Mouse (Mus musculus) left cerebral cortex, postnatal 14 days (tissue): Measurements from ENCODE around the gene Gp5. TPM values are rescaled to one million over a fixed set of nuclear protein-coding genes. Genes with fewer than 3 reads are reported as not detected.

Experiments used
- DNase-seq, 2 experiments: peaks; one replicate each; pipeline ENCODE4 v3.0.0; 2021 to 2022; ENCODE audit warnings: low spot score in 2 of 2, mixed read lengths in 1 of 2
- intact Hi-C: fragments of 180-260 bp; cut with DNase I; formaldehyde crosslinking; loops from one replicate; pipeline ENCODE4 v1.15.1; 2025
- total RNA-seq, 2 experiments: library from RNA; stranded (reverse); gene quantifications; 2 replicates each; pipeline ENCODE4 v1.2.3; 2021

Gp5 gene
- total RNA-seq, 2 experiments from 2014 or later = 0.83 to 0.89 TPM

DNA sequence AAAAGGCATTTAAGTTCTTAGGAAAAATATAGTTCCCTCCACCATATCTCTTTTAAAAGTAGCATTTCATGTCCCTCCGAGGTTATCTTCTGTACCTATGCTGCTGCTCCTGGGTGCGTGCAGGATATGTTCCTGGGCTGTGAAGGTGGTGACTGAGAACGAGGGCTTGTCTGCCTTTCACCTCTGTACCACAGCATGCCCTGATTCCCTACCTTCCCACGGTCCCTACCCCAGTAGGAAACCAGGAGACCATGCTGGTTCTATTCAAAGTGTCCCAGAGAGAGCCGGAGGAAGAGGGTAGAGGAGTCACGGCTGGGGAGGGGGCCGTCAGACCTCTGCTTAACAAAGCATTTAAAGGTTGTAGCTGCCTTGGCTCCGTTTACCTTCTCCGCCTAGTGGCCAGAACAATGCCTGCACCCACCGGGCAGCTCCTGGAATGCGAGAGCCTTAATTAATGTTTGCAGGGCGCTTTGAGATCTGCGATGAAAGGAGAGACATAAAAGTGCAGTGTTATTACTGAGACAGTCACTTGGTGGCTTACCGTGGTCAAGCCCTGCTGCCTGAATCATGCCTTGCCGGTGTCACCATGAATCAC, 26.7 kb downstream of the Gp5 start:
- peak in 1 of 2 experiments; percentile 21 for DNase-seq
- intact Hi-C loops = no loop called here

DNA sequence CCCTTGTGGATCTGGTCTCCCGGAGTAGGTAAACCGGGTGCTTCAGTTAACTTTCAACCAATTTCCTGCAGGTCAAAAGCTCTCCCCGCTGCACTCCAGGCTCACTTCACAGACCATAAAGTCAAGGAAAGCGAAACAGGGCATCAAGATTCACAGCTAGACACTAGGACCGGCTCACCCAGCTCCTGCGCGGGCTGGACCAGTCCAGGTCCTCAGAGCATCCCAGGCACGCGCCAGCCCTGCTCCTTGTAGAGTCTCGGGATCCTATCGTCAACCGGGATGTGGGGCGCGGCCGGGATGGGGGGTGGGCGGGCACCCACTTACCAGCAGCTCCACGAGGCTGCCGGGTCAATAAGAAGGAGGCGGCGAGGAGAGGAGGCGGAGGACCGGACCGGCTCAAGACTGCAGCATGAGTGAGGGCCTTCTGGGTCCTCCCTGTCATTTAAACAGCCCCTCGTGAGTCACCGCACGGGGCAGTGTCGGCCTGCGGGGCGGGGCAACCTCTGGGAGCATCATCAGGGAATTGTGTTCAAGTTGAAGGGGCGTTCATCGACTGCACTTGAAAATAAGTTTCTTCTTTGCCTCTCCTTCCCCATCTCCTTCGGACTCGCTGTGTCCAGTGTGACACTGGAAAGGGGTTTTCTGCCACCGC, 27.6 kb downstream of the Gp5 start, which contains the start of gene Lrrc15:
Lrrc15 (minus strand) TSS at position 413 of the 652 bp plus-strand sequence.
- intact Hi-C loops = no loop called here
- no peak for DNase-seq

DNA sequence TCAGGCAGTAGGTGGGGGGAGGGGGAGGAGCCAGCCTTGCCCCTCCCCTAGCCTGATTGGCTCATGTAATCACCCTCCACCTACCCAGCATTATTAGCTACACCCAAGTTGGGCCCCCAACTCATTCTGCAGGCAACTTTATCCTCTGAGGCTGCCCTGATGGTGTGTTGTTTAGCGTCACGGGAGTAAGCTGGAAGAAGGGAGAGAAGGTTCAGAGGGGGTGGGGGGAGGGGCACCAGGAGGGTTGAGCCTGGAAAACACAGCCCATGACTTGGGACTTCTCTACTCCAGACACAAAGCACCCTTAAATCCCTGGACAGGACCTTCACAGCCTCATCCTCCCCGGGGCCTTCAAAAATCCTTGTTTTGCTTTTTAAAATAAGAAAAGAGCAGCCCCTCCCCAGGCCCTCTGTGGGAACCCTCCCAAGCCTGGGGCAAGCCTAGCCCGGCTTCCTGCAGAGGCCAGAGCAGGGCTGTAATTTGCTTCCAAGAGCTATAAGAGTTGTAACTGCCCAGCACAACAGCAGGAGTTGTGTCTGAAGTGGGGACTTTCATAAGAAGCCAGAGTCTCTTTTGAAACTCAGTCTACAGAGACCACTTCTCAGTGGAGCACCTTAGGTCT, 29.8 kb downstream of the Gp5 start:
- intact Hi-C loops = no loop called here
- no peak for DNase-seq

DNA sequence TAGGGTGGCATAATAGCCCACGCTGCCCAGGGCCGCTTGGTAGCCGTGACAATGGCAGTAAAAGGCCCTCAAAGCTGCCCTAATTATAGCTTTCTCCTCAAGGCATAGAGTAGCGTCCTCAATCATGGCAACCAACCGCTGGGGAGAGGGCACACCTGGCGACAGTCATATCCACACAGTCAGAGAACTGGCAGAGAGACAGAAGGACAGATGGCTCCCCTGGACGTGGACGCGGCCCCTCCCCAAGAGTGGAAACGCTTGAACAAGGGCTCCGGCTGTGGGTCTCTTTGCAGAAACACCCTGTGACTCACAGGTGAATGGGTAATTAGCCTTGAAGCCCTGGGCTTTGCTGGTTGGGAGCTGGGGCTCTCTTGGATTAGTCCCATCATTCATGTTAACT, 32.2 kb downstream of the Gp5 start:
- intact Hi-C loops = no loop called here
- no peak for DNase-seq

DNA sequence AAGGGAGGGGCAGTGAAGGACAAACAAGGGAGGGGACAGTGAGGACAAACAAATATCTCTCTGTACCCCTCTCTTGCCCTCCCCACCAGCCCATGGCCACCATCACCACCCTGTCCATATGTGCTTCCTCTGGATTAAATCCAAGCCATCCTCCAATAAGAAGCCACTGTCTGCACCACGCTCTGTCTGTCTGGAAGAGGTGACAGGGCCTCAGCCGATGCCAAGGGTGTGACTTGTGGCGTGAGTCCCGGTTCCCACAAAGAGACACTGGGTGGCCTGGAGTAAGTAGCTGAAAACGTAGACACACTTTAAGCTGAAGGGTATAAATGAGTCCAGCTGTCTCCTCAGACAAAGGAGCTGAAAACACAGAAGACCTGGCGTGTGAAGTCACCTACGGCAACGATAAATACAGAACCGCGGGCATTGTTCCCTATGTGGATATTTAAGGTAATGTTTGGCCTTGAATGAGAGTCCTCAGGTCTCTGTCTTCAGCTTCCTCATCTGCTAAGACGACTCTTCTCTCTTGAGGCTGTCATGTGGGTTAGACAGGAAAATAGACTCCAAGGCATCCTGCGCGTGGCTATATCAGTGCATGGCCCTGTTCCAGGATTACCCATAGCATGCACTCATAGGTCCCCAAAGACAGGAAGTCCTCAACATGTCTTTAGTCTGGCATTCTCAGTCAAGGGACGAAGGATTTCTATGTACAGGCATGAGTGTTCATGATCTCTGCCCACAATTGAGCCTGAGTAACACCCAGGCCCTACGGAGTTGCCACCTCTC, 34.8 kb downstream of the Gp5 start:
- DNase-seq = peak in 1 of 2 experiments; percentile 52
- intact Hi-C loops = no loop called here

DNA sequence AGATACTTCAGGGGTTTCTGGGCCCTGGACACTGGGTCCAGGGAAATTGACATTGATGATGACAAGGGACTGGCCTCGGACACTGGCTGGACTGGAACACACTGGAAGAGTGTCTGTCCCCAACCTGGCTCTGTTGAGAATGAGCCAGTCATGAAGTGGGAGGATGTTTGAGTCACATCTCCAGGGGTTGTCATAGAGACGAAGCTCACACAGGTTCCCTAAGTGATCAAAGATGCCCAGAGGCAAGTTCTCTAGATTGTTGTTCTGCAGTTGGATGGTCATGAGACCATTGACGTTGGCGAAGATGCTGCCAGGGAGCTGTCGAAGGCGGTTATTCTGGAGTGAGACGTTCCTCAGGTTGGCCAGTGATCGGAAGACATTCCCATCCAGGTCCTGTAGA, 37.5 kb downstream of the Gp5 start:
- DNase-seq = peak in 1 of 2 experiments; percentile 40
- intact Hi-C loops = no loop called here

DNA sequence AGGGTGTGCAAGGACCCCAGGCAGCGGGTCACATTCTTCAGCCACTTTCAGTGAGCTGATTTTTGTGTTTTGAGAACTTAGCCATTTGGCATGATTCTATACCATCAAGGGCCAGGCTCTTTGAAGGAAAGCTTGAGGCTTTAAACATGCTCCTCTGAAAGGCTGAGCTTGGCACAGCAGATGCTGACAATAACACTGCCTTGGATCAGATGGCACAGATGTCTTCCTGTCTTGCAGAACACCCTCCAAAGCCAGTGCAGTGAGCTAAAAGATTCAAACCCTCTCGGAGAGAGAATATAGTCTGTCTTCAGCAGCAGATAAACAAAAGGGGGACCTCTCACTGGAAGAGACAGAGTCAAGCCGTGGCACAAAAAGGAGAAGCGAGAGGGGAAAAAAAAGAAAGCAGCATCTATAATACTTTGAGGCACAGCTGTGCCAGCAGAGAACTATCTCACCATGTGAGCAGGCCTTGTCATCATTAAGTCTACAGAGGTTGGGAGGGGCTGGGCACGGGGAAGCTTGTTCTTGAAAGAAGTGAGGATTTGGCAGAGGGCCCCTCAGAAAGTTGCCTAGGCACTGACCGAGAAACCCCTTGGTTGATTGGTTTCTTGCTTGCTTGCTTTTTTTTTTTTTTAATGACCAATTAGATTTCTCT, 38.5 kb downstream of the Gp5 start:
- intact Hi-C loops = no loop called here
- peak in 1 of 2 experiments; percentile 59 for DNase-seq

DNA sequence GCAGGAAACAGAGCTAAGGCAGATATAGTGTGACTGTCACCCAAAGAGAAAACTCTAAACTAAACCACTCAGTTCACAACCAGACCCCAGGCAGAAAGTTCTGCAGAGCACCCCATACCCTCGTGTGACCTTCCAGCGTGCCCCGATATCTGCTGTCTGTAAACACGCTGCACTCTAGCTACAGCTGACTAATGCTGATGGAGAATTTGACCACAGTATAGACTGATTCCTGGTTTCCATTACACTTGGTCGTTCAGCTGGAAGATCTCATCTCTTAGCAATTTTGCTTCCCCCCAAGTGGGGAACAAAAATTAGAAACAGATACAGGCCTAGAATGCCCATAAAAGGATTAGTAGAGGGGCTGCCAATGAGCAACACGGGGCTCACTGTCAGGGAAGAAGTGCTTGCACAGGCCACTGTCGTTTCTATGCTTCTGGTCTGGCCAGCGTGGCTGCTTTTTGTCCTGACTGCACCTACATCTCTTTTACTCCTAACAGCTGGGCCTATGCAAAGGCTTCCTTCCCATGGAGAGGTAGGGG, 39.3 kb downstream of the Gp5 start:
- intact Hi-C loops = no loop called here
- DNase-seq = no peak

DNA sequence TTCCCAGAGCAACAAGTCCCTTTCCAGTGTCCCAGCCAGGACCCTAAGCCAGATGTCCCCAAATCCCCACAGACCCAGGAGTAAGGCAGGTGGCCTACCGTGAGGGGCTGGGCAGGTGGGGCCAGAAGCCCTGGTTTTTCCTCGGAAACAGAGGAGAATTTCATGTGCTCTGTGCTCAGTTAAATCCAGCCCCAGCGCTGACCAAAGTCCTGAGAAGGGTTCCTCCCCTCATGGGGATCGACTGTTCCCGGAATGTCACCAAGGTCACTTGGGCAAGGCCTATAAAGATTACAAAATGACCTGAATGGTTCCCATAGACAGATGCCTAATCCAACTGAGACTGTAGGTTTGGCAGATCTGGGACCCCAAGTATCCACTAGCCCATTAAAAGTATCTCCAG, 43.2 kb downstream of the Gp5 start, which contains the start of gene Cpn2:
Cpn2 (minus strand) TSS at position 141 of the 400 bp plus-strand sequence.
- intact Hi-C loops = no loop called here
- DNase-seq = no peak

DNA sequence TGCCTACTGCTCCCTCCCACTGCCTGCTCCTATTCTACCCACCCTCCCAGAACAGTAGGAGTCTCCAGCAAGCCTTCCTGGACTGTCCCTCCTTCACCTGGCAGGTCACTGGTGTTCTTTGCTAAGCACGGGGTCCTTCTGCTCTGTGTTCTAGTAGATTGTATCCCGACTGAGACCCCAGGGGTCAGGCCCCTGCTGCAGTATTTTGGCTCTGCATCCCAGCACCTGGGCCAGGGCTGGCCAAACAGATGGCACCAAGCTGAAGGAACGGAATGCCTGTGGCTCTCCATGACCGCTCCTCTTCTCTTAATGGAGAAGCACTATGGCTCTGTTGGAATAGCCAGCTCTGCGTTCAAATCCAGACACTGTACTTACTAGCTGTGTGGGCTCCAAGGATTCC, 44.0 kb downstream of the Gp5 start:
- no peak for DNase-seq
- intact Hi-C loops = no loop called here

DNA sequence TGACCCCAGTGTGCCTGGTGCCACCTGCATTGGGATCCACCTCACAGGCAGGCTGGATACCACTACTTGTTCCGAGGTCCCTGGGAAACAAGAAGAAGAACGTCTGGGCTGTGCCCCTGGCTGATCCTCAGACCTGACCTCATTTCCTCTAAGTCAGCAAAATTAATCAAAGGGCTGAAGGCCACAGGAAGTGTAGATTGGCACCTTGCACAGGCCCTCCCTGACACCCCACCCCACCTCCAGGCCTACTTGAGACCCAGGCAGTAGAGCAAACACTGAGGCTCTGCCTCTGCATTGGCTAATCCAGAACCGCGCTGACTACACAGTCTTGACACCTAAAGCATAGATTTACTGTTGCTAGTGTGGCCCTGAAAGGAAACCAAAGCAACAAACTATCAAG, 45.0 kb downstream of the Gp5 start:
- no peak for DNase-seq
- intact Hi-C loops = no loop called here

DNA sequence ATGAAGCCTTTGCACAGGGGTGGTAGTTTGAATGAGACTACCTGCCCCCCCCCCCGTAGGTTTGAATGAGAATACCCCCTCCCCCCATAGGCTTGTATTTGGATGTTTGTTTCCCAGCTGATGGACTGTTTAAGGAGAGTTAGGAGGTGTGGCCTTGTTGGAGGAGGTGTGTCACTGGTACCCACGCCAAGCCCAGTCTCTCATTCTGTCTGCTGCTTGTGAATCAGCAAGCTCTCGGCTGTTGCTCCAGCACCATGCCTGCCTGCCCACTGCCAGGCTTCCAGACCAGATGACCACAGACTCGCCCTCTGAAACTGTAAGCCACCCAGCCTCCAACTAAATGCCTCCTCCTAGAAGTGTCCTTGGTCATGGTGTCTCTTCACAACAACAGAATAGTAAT, 47.4 kb downstream of the Gp5 start:
- intact Hi-C loops = no loop called here
- no peak for DNase-seq

DNA sequence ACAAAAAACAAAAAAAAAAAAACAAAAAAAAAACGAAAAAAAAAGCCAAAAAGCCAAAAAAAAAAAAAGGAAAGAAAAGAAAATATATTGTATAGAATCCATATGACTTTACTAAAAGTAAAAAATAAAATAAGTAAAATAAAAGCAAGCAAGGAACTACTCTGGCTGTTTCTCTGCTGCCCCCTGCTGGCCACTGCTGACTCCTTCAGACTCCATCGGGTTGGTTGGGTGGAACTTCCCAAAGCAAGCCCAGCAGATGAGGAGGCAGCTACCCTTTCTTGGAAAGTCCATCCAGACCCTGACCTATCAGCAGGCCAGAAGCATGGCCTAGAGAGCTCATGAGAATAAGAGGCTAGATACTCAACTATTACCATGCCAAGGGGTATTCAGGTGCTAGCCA, 47.9 kb downstream of the Gp5 start:
- intact Hi-C loops = no loop called here
- DNase-seq = peak; percentile 41 to 79

DNA sequence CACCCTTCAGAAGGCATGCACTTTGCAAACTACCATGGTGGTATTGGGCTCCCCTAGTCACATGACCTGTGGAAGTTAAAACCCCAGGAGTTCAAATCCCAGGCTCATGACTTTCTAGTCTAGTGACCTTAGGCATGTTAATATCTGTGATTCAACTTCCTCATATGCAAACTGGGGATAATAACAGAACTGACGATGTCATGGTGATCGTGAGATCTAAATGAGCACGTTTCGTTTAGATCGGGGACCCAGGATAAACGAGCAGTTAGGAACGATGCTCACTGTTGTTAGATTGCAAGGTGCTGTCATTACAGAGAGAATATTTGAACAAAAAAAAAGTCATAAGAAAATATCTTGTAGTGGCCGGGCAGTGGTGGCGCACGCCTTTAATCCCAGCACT, 48.4 kb downstream of the Gp5 start:
- no peak for DNase-seq
- intact Hi-C loops = no loop called here

DNA sequence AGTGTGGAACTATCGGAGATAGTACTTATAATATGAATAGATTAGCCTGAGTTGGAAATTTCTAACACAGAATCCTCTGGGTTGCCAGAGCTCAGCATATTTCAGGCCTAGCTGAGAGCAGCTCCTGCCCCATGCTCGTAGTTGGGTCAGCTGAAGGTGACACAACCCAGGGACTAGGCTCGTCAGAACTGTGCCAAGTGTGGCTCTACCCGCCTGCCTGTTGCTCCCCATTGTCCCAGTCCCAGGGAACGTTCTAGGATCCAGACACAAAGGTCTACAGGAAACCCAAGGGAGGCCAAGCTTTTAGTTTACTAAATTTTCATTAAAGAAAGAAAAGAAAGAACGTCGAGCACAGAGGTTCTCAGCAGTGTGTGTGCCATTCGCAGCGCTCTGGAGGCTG, 49.2 kb downstream of the Gp5 start:
- DNase-seq = no peak
- intact Hi-C loops = no loop called here

DNA sequence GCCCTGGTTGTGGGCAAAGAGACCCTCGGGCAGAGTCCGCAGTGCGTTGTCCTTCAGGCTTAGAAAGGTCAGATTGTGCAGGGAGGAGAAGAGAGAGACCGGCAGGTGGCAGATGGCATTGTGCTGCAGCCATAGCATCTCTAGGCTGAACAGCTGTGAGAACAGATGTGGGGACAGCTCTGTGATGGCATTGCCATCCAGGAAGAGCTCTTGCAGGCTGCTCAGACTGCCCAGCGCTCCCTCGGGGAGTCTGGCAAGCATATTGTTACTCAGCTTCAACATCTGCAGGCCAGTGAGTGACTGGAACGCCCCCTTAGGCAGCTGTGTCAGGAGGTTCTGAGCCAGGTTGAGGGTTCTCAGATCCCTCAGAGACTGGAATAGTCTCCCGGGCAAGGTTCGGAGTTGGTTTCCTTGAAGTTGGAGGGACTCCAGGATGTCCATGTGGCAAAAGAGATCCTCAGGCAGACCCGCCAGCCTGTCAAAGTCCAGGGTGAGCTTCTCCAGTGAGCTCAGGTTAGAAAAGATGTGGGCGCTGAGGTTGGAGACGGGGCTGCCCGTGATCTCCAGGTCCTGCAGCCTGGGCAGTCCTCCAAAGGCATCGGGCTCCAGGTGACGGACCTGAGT, 50.5 kb downstream of the Gp5 start:
- intact Hi-C loops = no loop called here
- DNase-seq = no peak

DNA sequence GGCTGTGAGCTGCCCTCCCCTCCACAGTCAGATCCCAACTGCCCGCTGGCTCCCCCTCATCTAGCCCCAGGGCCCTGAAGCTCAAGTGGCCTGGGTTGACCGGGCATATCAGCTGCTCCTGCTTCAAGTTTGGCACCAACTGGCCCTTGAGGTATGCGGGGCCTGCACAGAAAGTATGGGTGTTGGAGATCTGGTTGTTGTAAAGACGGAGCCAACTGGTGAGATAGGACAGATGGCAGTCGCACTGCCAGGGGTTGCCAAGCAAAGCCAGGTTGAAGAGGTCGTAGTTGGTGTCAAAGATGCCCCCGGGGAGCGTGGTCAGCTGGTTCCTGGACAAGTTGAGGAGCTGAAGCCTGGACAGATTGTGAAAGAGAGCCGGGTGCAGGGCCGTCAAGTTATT, 51.1 kb downstream of the Gp5 start:
- intact Hi-C loops = no loop called here

DNA sequence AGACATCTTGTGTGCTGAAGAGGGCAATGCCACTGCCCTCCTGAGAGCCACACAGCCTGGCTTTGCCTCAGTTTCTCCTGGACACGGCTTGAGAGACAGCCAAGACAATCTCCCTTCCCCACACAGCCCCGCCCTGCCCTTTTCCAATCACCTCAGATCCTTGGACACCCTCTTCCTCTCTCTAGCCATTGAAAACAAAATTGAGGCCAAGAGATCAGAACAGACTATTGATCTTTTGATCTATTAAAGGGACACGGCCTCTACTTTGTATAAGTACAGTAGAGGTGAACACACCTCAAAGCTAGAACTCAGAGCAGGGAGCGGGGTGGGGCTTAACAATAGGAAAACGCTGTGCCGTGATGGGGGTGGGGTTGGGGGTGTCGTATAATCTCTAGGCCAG, 52.1 kb downstream of the Gp5 start:
- intact Hi-C loops = no loop called here
- DNase-seq = no peak

More for the DNA sequence above, 51.1 kb downstream of the Gp5 start:
- DNase-seq = no peak

DNA sequence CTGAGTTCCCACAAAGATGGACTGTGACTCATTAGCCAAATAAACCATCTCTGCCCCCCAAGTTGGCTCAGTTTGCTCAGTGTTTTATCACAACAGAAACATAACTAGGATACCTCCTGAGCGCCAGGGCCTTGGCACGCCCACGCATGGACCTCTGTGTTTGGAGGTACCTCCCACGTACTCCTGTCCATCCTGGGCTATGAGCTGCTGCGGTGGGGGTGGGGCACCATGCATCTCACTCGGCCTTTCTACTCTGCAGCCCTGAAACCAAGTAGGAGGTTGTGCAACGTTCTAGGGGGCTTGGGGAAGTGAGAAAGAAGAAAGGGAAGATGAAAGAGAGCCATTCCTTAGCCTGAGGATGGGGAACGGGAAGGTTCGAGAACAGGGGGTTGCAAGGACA, 52.9 kb downstream of the Gp5 start:
- intact Hi-C loops = no loop called here
- DNase-seq = no peak
